Mouse (Mus musculus): Measurements from ENCODE around the gene Heatr5b. TPM values are rescaled to one million over a fixed set of nuclear protein-coding genes. Genes with fewer than 3 reads are reported as not detected.

Gene Heatr5b
- polyA plus RNA-seq (2015; fragmentation: Nextera tagmentation; extraction: Ambion mirVana): 11.2 and 12.6 TPM in 2 replicates

GRCm38 (mm10) chr17:78834856-78835835 lies at the start of gene Heatr5b, which contains the start of gene Gpatch11:
Gene Heatr5b, minus strand, starts transcription at chr17:78835364.
Gene Gpatch11, plus strand, starts transcription at chr17:78835567.
- peak within 1 kb of the TSS; percentile 89 for H3K9ac ChIP-seq
- H3K27ac ChIP-seq: peak within 1 kb of the TSS; percentile 92
- H3K36me3 ChIP-seq: peaks cover 29% of the 10 kb centered on the region
- peak within 1 kb of the TSS; percentile 90 for H3K4me2 ChIP-seq
- no peaks in the 10 kb centered on the region for H3K9me3 ChIP-seq (replicated peaks)
- 0 out of 2 replicates have a peak, but pooled peaks cover 6% of the 10 kb centered on the region for H3K4me1 ChIP-seq
- WGBS: under 1% methylated on average over 81 of the region's 81 CpGs
- no peaks in the 10 kb centered on the region for H3K27me3 ChIP-seq
- peak; percentile 99 for ATAC-seq (replicated peaks; ENCODE audit: low FRiP score)
- H3K4me3 ChIP-seq (replicated peaks): peak within 1 kb of the TSS; percentile 74

DNA sequence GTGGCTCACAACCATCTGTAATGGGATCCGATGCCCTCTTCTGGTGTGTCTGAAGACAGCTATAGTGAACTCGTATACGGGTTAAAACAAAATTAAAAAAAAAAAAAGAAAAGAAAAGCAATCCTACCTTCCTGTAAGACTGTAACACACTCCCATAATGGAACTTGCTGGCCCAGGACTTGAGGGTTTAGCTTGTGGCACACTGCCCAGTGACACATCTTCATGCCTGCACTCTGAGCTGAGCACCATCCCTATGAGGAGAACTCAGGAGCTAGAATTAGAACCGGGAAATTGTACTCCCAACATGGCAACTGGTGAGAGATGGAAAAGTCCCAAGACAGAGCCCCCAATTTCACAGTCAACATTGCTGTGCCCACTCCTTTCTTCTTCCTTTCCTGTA lies 48.1 kb upstream of the Heatr5b start:
- H3K4me1 ChIP-seq: peaks cover 15% of the 10 kb centered on the region
- no peak overlapping the region for H3K9ac ChIP-seq
- no peaks in the 10 kb centered on the region for H3K27me3 ChIP-seq
- H3K4me3 ChIP-seq (replicated peaks): no peak overlapping the region
- no peaks in the 10 kb centered on the region for H3K9me3 ChIP-seq (replicated peaks)
- H3K4me2 ChIP-seq: no peak overlapping the region
- ATAC-seq (replicated peaks; ENCODE audit: low FRiP score): no peak
- no peaks in the 10 kb centered on the region; the same call in 1 of the 2 replicates for H3K36me3 ChIP-seq
- 90% methylated on average over 4 of the region's 4 CpGs for WGBS
- no peak overlapping the region for H3K27ac ChIP-seq

GRCm38 (mm10) chr17:78882401-78883112 lies 47.4 kb upstream of the Heatr5b start, which contains the start of gene Eif2ak2:
Gene Eif2ak2, minus strand, starts transcription at chr17:78882573.
- Histone ChIP-seq H3K36me3 (peaks cover 6% of the 10 kb centered on the region; the same call in 1 of the 2 replicates), H3K4me3 (replicated peaks) (peak within 1 kb of the TSS; percentile 72), H3K9ac (peak within 1 kb of the TSS; percentile 65), H3K27ac (peak within 1 kb of the TSS; percentile 89), H3K9me3 (replicated peaks) (no peaks in the 10 kb centered on the region), H3K4me1 (peaks cover 15% of the 10 kb centered on the region), H3K27me3 (no peaks in the 10 kb centered on the region), H3K4me2 (peak within 1 kb of the TSS; percentile 74)
- ATAC-seq (replicated peaks; ENCODE audit: low FRiP score): peak; percentile 99
- 2% methylated on average over 28 of the region's 28 CpGs for WGBS

- 11% methylated on average over 6 of the region's 7 CpGs for WGBS
- no peaks in the 10 kb centered on the region for H3K27me3 ChIP-seq
- H3K36me3 ChIP-seq: peaks cover 12% of the 10 kb centered on the region; the same call in 1 of the 2 replicates
- H3K4me3 ChIP-seq (replicated peaks): peak overlapping the region; percentile 72
- H3K9ac ChIP-seq: peak overlapping the region; percentile 65
- peak overlapping the region; percentile 74 for H3K4me2 ChIP-seq
- H3K4me1 ChIP-seq: peaks cover 15% of the 10 kb centered on the region
- peak; percentile 74 for ATAC-seq (replicated peaks; ENCODE audit: low FRiP score)
- H3K27ac ChIP-seq: peak overlapping the region; percentile 89
- no peaks in the 10 kb centered on the region for H3K9me3 ChIP-seq (replicated peaks)
These were observed 46.7 kb upstream of the Heatr5b start for GRCm38 (mm10) chr17:78881878-78882304.

DNA sequence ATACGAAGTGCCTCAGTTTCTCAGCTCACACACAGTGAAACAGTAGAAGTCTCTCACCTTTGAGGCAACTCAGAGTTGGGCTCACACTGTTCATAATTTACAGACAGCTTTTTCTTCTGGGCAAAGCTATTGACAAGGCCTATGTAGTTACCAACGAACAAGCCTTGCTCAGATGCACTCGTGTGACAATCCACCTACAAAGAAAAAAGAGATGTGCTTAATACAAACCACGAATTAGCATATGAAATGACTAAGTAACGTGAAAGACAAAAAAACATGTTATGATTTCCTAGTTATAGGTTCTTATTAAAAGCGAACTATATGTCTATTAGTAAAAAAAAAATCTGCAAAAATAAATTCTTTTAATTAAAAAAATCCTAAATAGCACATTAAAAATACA lies 38.7 kb upstream of the Heatr5b start:
- Histone ChIP-seq H3K27ac (no peak overlapping the region), H3K4me1 (no peaks in the 10 kb centered on the region), H3K4me2 (no peak overlapping the region), H3K36me3 (peaks cover 50% of the 10 kb centered on the region), H3K27me3 (no peaks in the 10 kb centered on the region), H3K9ac (no peak overlapping the region), H3K9me3 (replicated peaks) (no peaks in the 10 kb centered on the region), H3K4me3 (replicated peaks) (no peak overlapping the region)
- 93% methylated on average over 6 of the region's 6 CpGs for WGBS
- no peak for ATAC-seq (replicated peaks; ENCODE audit: low FRiP score)

DNA sequence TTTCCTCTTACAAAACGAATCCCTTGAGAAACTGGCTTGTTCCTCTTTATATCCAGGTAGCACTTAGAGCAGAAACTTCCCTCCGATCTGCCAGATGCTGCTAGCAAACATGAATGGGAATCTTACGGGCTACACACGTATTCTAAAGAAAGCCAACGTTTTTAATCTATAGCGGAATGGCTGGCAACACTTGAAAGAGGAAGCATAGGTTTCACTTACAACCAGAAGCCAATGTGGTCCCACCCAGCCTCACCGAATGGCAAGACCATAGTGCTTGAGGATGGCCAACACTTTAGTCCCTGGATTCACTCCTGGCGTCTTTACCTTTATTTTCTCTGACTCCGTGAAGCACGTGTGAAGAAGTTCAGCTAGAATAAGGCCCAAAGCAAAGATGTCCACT lies 21.1 kb upstream of the Heatr5b start:
- Histone ChIP-seq H3K9ac (no peak overlapping the region), H3K27me3 (no peaks in the 10 kb centered on the region), H3K27ac (no peak overlapping the region), H3K4me2 (no peak overlapping the region), H3K4me3 (replicated peaks) (no peak overlapping the region), H3K9me3 (replicated peaks) (no peaks in the 10 kb centered on the region), H3K4me1 (no peaks in the 10 kb centered on the region), H3K36me3 (peaks cover 66% of the 10 kb centered on the region)
- 87% methylated on average over 10 of the region's 10 CpGs for WGBS
- no peak for ATAC-seq (replicated peaks; ENCODE audit: low FRiP score)

DNA sequence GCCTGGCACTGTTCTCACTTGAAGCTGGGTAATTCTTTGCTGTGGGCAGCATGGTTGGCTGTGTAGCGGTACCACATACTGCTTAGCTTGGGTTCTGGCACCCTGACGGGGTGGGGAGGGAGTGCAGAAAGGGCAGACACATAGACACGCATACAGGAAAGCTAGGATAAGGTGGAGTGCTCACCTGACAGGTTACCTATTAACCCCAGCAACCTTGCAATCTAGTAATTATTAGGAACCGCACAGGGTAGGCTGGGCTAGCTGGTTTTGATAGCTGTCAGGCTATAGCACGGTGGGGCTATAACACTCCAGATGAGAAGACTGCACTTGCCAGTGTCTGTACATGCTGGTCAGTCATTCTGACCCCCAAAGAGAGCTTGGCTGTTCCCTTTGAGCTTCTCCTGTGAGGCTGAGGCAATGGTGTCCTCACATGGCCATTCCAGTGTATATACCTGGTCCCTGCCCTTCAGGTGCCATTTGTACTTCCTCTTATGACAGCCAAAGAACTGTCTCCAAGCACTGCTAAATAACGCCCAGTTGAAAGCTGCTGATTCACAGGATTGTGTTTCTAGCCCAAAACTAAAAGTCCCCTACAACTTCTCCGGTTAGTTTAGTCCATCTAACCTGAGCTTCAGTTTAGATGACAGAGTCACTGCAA lies 7.2 kb upstream of the Heatr5b start:
- H3K36me3 ChIP-seq: peaks cover 78% of the 10 kb centered on the region
- H3K9me3 ChIP-seq (replicated peaks): no peaks in the 10 kb centered on the region
- no peak overlapping the region for H3K27ac ChIP-seq
- WGBS: 92% methylated on average over 7 of the region's 7 CpGs
- no peak overlapping the region for H3K9ac ChIP-seq
- H3K4me1 ChIP-seq: no peaks in the 10 kb centered on the region
- no peaks in the 10 kb centered on the region for H3K27me3 ChIP-seq
- H3K4me2 ChIP-seq: no peak overlapping the region
- H3K4me3 ChIP-seq (replicated peaks): no peak overlapping the region
- no peak for ATAC-seq (replicated peaks; ENCODE audit: low FRiP score)

DNA sequence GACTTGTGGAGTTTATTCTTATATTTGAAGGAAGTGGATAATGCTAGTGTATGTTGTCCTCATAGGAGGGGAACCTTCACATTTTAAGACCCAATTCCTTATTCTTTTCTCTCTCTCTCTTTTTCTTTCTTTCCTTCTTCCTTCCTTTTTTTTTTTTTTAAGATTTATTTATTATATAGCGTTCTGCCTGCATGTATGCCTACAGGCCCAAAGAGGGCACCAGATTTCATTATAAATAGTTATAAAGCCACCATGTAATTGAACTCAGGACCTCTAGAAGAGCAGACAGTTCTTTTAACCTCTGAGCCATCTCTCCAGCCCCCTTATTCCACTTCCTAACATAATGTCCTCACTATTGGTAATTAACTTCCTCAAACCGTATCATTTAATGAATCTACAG lies 892 bp upstream of the Heatr5b start:
- H3K27ac ChIP-seq: peak overlapping the region; percentile 92

GRCm38 (mm10) chr17:78824346-78824745 lies 10.8 kb downstream of the Heatr5b start:
- ATAC-seq (replicated peaks; ENCODE audit: low FRiP score): no peak
- no peak overlapping the region for H3K9ac ChIP-seq
- H3K27me3 ChIP-seq: no peaks in the 10 kb centered on the region
- H3K4me1 ChIP-seq: no peaks in the 10 kb centered on the region
- peaks cover 81% of the 10 kb centered on the region for H3K36me3 ChIP-seq
- H3K4me3 ChIP-seq (replicated peaks): no peak overlapping the region
- no peak overlapping the region for H3K4me2 ChIP-seq
- 88% methylated on average over 13 of the region's 13 CpGs for WGBS
- H3K27ac ChIP-seq: no peak overlapping the region
- H3K9me3 ChIP-seq (replicated peaks): no peaks in the 10 kb centered on the region

More for the DNA sequence above, 892 bp upstream of the Heatr5b start:
- 0 out of 2 replicates have a peak, but pooled peaks cover 6% of the 10 kb centered on the region for H3K4me1 ChIP-seq
- H3K9me3 ChIP-seq (replicated peaks): no peaks in the 10 kb centered on the region
- 26% methylated on average over 2 of the region's 2 CpGs for WGBS
- H3K9ac ChIP-seq: peak overlapping the region; percentile 67
- peak overlapping the region; percentile 74 for H3K4me3 ChIP-seq (replicated peaks)
- H3K36me3 ChIP-seq: peaks cover 24% of the 10 kb centered on the region
- no peaks in the 10 kb centered on the region for H3K27me3 ChIP-seq
- H3K4me2 ChIP-seq: peak overlapping the region; percentile 90
- no peak for ATAC-seq (replicated peaks; ENCODE audit: low FRiP score)

GRCm38 (mm10) chr17:78809582-78809981 lies 25.6 kb downstream of the Heatr5b start:
- no peak overlapping the region for H3K27ac ChIP-seq
- no peak overlapping the region for H3K4me2 ChIP-seq
- no peaks in the 10 kb centered on the region for H3K4me1 ChIP-seq
- H3K27me3 ChIP-seq: no peaks in the 10 kb centered on the region
- no peak overlapping the region for H3K9ac ChIP-seq
- H3K36me3 ChIP-seq: peaks cover 44% of the 10 kb centered on the region
- no peak overlapping the region for H3K4me3 ChIP-seq (replicated peaks)
- ATAC-seq (replicated peaks; ENCODE audit: low FRiP score): no peak
- 92% methylated on average over 3 of the region's 3 CpGs for WGBS
- H3K9me3 ChIP-seq (replicated peaks): no peaks in the 10 kb centered on the region

DNA sequence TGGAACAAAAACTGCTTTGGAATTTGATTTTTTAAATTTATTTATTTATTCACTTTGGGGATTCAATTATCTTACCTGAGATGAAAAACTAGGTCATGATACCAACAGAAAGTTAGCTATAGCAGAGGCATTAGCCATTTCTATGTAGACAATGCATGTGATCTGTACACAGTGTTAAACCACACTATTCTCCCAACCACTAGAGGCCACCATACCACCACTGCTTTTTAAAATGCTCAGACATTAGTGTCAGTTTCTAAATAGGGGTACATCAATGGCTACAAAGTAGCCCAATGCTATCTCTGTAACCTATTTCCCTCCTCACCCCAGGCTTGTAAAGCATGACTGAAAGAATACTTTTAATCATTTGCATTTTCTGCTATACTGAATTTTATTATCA lies 26.1 kb downstream of the Heatr5b start:
- Histone ChIP-seq H3K27me3 (no peaks in the 10 kb centered on the region), H3K4me1 (no peaks in the 10 kb centered on the region), H3K9me3 (replicated peaks) (no peaks in the 10 kb centered on the region), H3K4me3 (replicated peaks) (no peak overlapping the region), H3K27ac (no peak overlapping the region), H3K9ac (no peak overlapping the region), H3K4me2 (no peak overlapping the region), H3K36me3 (peaks cover 43% of the 10 kb centered on the region)
- no peak for ATAC-seq (replicated peaks; ENCODE audit: low FRiP score)
